Mouse (Mus musculus): ENCODE results near the gene Lpcat1. TPM values are rescaled to one million over a fixed set of nuclear protein-coding genes. Genes with fewer than 3 reads are reported as not detected.
A peak's percentile ranks its signal among the peaks of the same experiment; 100 is the strongest.

Gene Lpcat1
- 10 to 100 TPM; 40.8 to 47.2 TPM for total RNA-seq (2021)
- long read RNA-seq, experiment 1, transcript Lpcat1-201 (14 exons, 3,675 nt), result major isoform, 48 of 55 reads
- long read RNA-seq, experiment 1, partial matches to known transcripts, result 1 of 55 reads
- long read RNA-seq, experiment 1, other reads (novel, unspliced or antisense), result 3 of 55 reads
- long read RNA-seq, experiment 2, transcript Lpcat1-201 (14 exons, 3,675 nt), result major isoform, 39 of 50 reads
- long read RNA-seq, experiment 2, partial matches to known transcripts, result 4 of 50 reads
- long read RNA-seq, experiment 2, other reads (novel, unspliced or antisense), result 6 of 50 reads

DNA sequence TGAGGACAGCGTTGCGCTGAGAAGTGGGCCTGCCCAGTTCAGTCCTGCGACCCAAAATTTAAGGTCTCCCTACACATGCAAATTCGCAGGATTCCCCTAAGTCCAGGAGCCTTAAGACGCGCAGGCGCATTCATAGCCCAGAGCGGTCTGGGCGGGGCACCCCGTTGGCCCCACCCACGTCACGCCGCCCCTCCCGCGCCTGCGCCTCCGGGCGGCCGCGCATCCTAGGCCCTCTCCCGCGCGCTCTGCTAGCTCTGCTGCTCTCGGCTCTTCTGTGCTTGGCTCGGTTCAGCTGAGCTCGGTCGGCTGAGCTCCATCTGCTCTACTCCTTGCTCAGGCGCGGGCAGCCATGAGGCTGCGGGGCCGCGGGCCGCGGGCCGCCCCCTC lies at the start of gene Lpcat1:
Gene Lpcat1, plus strand, starts transcription at position 164 of the 387 bp plus-strand sequence.
- intact Hi-C loops (cut with DNase I), result loop anchor here (2.0 kb wide), 1 partner anchor 40 kb away; no protein-coding TSS in a partner anchor
- DNase-seq (ENCODE audit: extremely low spot score in 1 of 2, low spot score in 2 of 2), result peak; percentile 90 to 92
- Histone ChIP-seq H3K27ac (peak within 1 kb of the TSS; percentile 89), H3K4me3 (peak within 1 kb of the TSS; percentile 89)
- no peak for TF ChIP-seq CTCF (IDR thresholded peaks at IDR 0.05)

- no peak for DNase-seq (ENCODE audit: extremely low spot score in 1 of 2, low spot score in 2 of 2)
- TF ChIP-seq CTCF (IDR thresholded peaks at IDR 0.05), result peak; percentile 55
- Histone ChIP-seq H3K4me3 (no peak overlapping the region), H3K27ac (no peak overlapping the region)
- intact Hi-C loops (cut with DNase I), result loop anchor here (10.0 kb wide), 1 partner anchor 333 kb away; no protein-coding TSS in a partner anchor
Observed at GRCm38 (mm10) chr13:73417478-73418220, 49.3 kb upstream of the Lpcat1 start.

DNA sequence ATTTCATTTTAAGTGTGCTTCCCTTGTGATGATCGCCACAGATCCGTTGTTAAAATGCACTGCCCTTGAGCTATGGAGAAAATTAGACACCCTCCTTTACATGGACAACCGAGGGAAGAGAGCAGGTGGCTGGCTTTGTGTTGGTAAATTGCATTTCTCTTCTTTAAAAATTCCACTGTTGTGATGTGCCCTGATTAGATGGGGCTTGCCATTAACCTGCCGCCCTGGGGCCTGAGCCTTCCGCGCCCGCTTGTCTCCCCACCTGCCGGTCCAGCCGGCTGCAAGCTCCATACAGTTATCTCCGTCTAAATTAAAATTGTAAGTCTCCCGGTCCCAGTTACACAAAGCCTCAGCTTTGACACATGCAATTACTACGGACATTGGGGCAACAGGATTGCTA lies 48.7 kb upstream of the Lpcat1 start:
- DNase-seq (ENCODE audit: extremely low spot score in 1 of 2, low spot score in 2 of 2), result no peak
- TF ChIP-seq CTCF (IDR thresholded peaks at IDR 0.05), result no peak
- H3K27ac ChIP-seq, result no peak overlapping the region
- intact Hi-C loops (cut with DNase I), result loop anchor here (10.0 kb wide), 1 partner anchor 333 kb away; no protein-coding TSS in a partner anchor
- no peak overlapping the region for H3K4me3 ChIP-seq

- TF ChIP-seq CTCF (IDR thresholded peaks at IDR 0.05), result no peak
- H3K4me3 ChIP-seq, result no peak overlapping the region
- intact Hi-C loops (cut with DNase I), result loop anchor here (10.0 kb wide), 1 partner anchor 334 kb away; no protein-coding TSS in a partner anchor
- H3K27ac ChIP-seq, result no peak overlapping the region
- DNase-seq (ENCODE audit: extremely low spot score in 1 of 2, low spot score in 2 of 2), result no peak
Observed at GRCm38 (mm10) chr13:73419244-73419643, 47.8 kb upstream of the Lpcat1 start.

GRCm38 (mm10) chr13:73423043-73423442 lies 44.0 kb upstream of the Lpcat1 start:
- intact Hi-C loops (cut with DNase I), result loop anchor here (10.0 kb wide), 1 partner anchor 272 kb away; no protein-coding TSS in a partner anchor
- no peak overlapping the region for H3K4me3 ChIP-seq
- no peak for DNase-seq (ENCODE audit: extremely low spot score in 1 of 2, low spot score in 2 of 2)
- TF ChIP-seq CTCF (IDR thresholded peaks at IDR 0.05), result no peak
- H3K27ac ChIP-seq, result no peak overlapping the region

GRCm38 (mm10) chr13:73425035-73425434 lies 42.0 kb upstream of the Lpcat1 start:
- no peak for TF ChIP-seq CTCF (IDR thresholded peaks at IDR 0.05)
- Histone ChIP-seq H3K4me3 (no peak overlapping the region), H3K27ac (no peak overlapping the region)
- intact Hi-C loops (cut with DNase I), result loop anchor here (5.0 to 10.0 kb wide), 2 partner anchors 202 to 270 kb away; partner anchors contain the start of gene Tert
- DNase-seq (ENCODE audit: extremely low spot score in 1 of 2, low spot score in 2 of 2), result no peak

GRCm38 (mm10) chr13:73425839-73426490 lies 41.0 kb upstream of the Lpcat1 start:
- DNase-seq (ENCODE audit: extremely low spot score in 1 of 2, low spot score in 2 of 2), result peak; percentile 60 to 76
- H3K27ac ChIP-seq, result no peak overlapping the region
- peak; percentile 87 for TF ChIP-seq CTCF (IDR thresholded peaks at IDR 0.05)
- H3K4me3 ChIP-seq, result no peak overlapping the region
- intact Hi-C loops (cut with DNase I), result loop anchor here (1.0 to 10.0 kb wide), 5 partner anchors 41 to 269 kb away; partner anchors contain the start of genes Clptm1l, Lpcat1 and Tert

- intact Hi-C loops (cut with DNase I), result loop anchor here (1.0 to 10.0 kb wide), 5 partner anchors 40 to 268 kb away; partner anchors contain the start of genes Clptm1l, Lpcat1 and Tert
- no peak for TF ChIP-seq CTCF (IDR thresholded peaks at IDR 0.05)
- no peak overlapping the region for H3K27ac ChIP-seq
- peak; percentile 43 to 55 for DNase-seq (ENCODE audit: extremely low spot score in 1 of 2, low spot score in 2 of 2)
- H3K4me3 ChIP-seq, result no peak overlapping the region
Observed at GRCm38 (mm10) chr13:73426587-73426986, 40.4 kb upstream of the Lpcat1 start.

DNA sequence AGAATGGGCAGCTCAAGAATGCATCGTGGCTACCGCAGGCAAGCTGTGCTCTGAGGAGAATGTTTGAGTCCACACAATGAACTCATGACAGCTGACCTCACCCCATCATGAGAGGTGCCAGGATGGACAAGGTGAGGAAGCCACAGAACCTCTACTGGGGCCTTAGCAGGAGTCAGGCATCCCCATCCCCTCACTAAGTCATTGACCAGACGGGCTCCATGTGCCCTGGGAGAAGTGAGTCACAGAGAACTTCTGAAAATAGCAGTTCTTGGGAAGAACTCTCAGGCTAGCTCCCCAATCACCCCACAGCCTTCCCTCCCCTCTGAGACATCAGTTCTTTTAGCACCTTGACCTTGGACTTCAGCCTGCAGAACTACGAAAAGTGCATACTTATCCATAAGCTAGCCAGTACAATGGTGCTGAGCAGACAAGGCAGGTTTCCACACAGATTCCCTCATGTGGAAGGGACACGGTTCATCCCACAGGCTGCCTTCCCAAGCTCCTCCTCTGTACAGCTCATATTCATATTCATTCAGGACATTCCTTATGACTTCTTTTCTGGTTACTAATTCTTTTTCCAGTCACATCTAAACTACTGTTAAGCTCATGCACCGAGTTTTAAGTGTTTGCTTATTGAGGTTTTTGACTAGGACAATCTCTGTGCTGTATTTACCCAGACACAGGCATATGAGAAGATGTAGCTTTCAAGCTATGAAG lies 37.2 kb upstream of the Lpcat1 start:
- TF ChIP-seq CTCF (IDR thresholded peaks at IDR 0.05), result no peak
- intact Hi-C loops (cut with DNase I), result loop anchor here (5.0 to 10.0 kb wide), 2 partner anchors 198 to 265 kb away; partner anchors contain the start of gene Tert
- no peak for DNase-seq (ENCODE audit: extremely low spot score in 1 of 2, low spot score in 2 of 2)
- Histone ChIP-seq H3K4me3 (no peak overlapping the region), H3K27ac (no peak overlapping the region)

GRCm38 (mm10) chr13:73432466-73433149 lies 34.4 kb upstream of the Lpcat1 start:
- Histone ChIP-seq H3K27ac (no peak overlapping the region), H3K4me3 (no peak overlapping the region)
- intact Hi-C loops (cut with DNase I), result no loop called here
- DNase-seq (ENCODE audit: extremely low spot score in 1 of 2, low spot score in 2 of 2), result no peak
- no peak; the same call in none of the 2 replicates for TF ChIP-seq CTCF (IDR thresholded peaks at IDR 0.05)

All from left cerebral cortex, adult 2 months (tissue).